Mouse (Mus musculus) thymus, adult 2 months (tissue): ENCODE data around the gene Trim8.

Experiments
- CTCF ChIP-seq: fragments of 200-500 bp; IDR thresholded peaks from 2 replicates; pipeline ENCODE4 v1.5.1; 2012; ENCODE audit warnings: mild to moderate bottlenecking, control low read depth, low read length, moderate library complexity, borderline replicate concordance; ENCODE audit not compliant: control insufficient read depth, poor library complexity, insufficient read depth; ENCODE audit errors: extremely low read depth
- POLR2A ChIP-seq: fragments of 200-500 bp; IDR thresholded peaks from 2 replicates; pipeline ENCODE4 v1.6.1; 2012; ENCODE audit warnings: mild to moderate bottlenecking, low read length, control low read depth, moderate library complexity; ENCODE audit not compliant: control insufficient read depth, poor library complexity, insufficient read depth; ENCODE audit errors: extremely low read depth

GRCm38 (mm10) chr19:46504085-46504552 lies 2.6 kb downstream of the Trim8 start:
- no peak for TF ChIP-seq POLR2A
- TF ChIP-seq CTCF: no peak; the same call in 1 of the 2 replicates
